Mouse (Mus musculus): Measurements from ENCODE around the gene Rbm44.

Rbm44 gene

GRCm38 (mm10) chr1:91211099-91211498 lies 66.2 kb downstream of the Rbm44 start:
- peak; percentile 73 to 75 for DNase-seq

- peak; percentile 58 to 72 for DNase-seq
Observed at GRCm38 (mm10) chr1:91211591-91212008, 66.7 kb downstream of the Rbm44 start.

DNA sequence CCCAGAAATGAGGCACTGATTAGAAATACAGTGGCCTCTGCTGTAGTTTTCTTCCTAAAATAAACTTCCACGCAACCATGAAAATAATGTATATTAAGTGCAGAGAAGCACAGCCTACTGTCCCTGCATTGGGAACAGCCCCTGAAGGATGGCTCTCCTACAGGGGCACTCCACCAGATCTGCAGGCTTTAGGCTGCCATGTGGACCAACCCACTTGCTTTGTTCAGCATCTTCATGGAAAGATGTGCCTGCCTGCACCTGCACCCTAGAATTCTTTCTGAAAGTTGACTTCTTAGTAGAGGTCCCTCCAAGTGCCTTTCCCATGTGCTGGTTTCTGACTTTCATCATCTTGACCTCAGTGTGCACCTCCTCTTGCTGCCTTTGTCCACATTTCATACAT lies 70.4 kb downstream of the Rbm44 start:
- DNase-seq: no peak

GRCm38 (mm10) chr1:91215981-91216380 lies 71.1 kb downstream of the Rbm44 start:
- peak in 1 of 2 experiments; percentile 22 for DNase-seq

- DNase-seq: peak in 1 of 2 experiments; percentile 17
Observed at GRCm38 (mm10) chr1:91216504-91217267, 71.8 kb downstream of the Rbm44 start.

DNA sequence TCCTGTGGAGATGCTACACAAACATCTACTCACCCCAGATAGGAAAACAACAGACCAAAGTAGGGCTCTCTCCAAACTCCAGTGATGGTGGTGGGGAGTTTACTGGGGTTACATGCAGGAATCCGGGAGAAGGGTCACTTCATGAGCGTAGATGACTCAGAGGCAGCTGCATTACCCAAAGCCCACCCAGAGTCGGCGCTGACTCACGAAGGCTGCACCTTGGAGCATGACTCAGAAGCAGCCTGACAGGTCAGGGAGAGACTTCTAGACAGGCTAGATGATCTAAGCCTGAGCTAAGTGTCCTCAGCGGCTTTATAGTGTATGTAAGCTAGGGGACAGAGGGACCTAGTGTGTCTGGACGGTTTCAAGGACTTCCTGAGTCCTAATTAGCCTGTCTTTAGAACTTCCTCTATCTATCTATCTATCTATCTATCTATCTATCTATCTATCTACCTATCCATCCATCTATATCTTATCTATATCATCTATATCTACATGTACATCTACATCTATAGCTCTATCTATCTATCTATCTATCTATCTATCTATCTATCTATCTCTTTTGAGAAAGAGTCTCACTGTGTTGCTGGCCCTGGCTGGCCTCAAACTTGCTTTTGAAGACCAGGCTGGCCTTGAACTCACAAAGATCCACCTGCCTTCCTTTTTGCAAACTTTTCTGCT lies 74.9 kb downstream of the Rbm44 start:
- no peak for DNase-seq

GRCm38 (mm10) chr1:91220322-91220672 lies 75.4 kb downstream of the Rbm44 start:
- no peak for DNase-seq

Data from kidney, postnatal 4 days (tissue).